Mouse (Mus musculus) neural tube, embryonic 11.5 days (tissue): ENCODE results near the gene Rnf4. TPM values are rescaled to one million over a fixed set of nuclear protein-coding genes. Genes with fewer than 3 reads are reported as not detected.

Experiments
- polyA plus RNA-seq: library from polyadenylated mRNA; unstranded; fragments of >200 nt; fragmentation: Nextera tagmentation; extraction: Ambion mirVana; gene quantifications from 2 replicates; pipeline ENCODE4 v1.2.1, GENCODE M21; 2014

Rnf4 gene
- polyA plus RNA-seq, 1 experiment from 2014 or later: 189 TPM

Other genes starting within 250 kb of the Rnf4 start
- 0.27 and 0.42 TPM in 2 replicates for gene Poln, start 166.8 kb upstream of the Rnf4 start, polyA plus RNA-seq
- 40.6 and 43.1 TPM in 2 replicates for gene Haus3, start 166.8 kb upstream of the Rnf4 start, polyA plus RNA-seq
- 22.7 and 23.1 TPM in 2 replicates for gene Mxd4, start 148.6 kb upstream of the Rnf4 start, polyA plus RNA-seq
- 2.2 and 2.6 TPM in 2 replicates for gene Zfyve28, start 47.8 kb upstream of the Rnf4 start, polyA plus RNA-seq
- gene Cfap99, start 47.7 kb upstream of the Rnf4 start, polyA plus RNA-seq: not detected in 2 replicates
- gene Fam193a, start 33.6 kb downstream of the Rnf4 start, polyA plus RNA-seq: 12.4 and 13.3 TPM in 2 replicates
- 4.3 and 5.1 TPM in 2 replicates for gene Tnip2, start 177.7 kb downstream of the Rnf4 start, polyA plus RNA-seq
- gene Sh3bp2, start 189.5 kb downstream of the Rnf4 start, polyA plus RNA-seq: 9.6 and 11.5 TPM in 2 replicates
- gene Add1, start 237.4 kb downstream of the Rnf4 start, polyA plus RNA-seq: 195 and 204 TPM in 2 replicates